Mouse (Mus musculus): ENCODE measurements around the gene Spata4. TPM values are rescaled to one million over a fixed set of nuclear protein-coding genes. Genes with fewer than 3 reads are reported as not detected.
"Not testable (repeated sequence)": the region's sequence is repeated elsewhere in the genome, so short reads cannot be mapped to it uniquely, and the experiment has no call there.

Spata4 gene
- polyA plus RNA-seq, 1 experiment from 2014 or later: 0.11 TPM

- Histone ChIP-seq H3K27me3 (no peaks in the 10 kb centered on the region), H3K9ac (no peak overlapping the region), H3K4me1 (replicated peaks) (peaks cover 8% of the 10 kb centered on the region), H3K9me3 (replicated peaks) (no peaks in the 10 kb centered on the region), H3K27ac (no peak overlapping the region), H3K4me2 (no peak overlapping the region), H3K36me3 (no peaks in the 10 kb centered on the region), H3K4me3 (no peak overlapping the region)
- WGBS: 96% methylated on average over 2 of the region's 2 CpGs
- ATAC-seq (replicated peaks; ENCODE audit: insufficient number of reproducible peaks, insufficient read depth, low FRiP score, low read depth): no peak
Measured at GRCm38 (mm10) chr8:54596940-54597339, 3.6 kb upstream of the Spata4 start.

DNA sequence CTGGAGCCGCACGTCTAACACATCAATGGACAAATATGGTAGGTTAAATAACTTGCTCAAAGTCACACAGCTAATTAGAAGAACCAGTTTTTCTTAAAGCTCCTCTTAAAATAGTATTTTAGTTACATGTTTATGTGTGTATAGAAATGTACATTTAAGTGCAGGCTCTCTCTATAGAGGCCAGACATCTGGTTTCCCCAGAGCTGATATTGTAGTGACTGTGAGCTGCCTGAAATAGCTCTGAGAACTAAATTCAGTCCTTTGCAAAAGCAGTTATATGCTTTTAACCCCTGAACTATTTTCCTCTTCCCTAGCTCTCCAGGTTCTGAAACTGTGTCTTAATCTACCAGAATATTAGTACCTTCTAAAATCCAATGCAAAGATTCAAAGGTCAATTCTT, 3.2 kb upstream of the Spata4 start:
- WGBS: 82% methylated on average over 2 of the region's 2 CpGs
- Histone ChIP-seq H3K9ac (no peak overlapping the region), H3K4me3 (no peak overlapping the region), H3K36me3 (no peaks in the 10 kb centered on the region), H3K27ac (no peak overlapping the region), H3K9me3 (replicated peaks) (no peaks in the 10 kb centered on the region), H3K27me3 (no peaks in the 10 kb centered on the region), H3K4me1 (replicated peaks) (peaks cover 8% of the 10 kb centered on the region), H3K4me2 (no peak overlapping the region)
- no peak for ATAC-seq (replicated peaks; ENCODE audit: insufficient number of reproducible peaks, insufficient read depth, low FRiP score, low read depth)

GRCm38 (mm10) chr8:54603440-54603839, 2.9 kb downstream of the Spata4 start:
- Histone ChIP-seq H3K4me3 (no peak overlapping the region), H3K4me2 (no peak overlapping the region), H3K4me1 (replicated peaks) (peaks cover 10% of the 10 kb centered on the region), H3K9me3 (replicated peaks) (no peaks in the 10 kb centered on the region), H3K9ac (no peak overlapping the region), H3K27me3 (no peaks in the 10 kb centered on the region), H3K36me3 (no peaks in the 10 kb centered on the region), H3K27ac (no peak overlapping the region)
- WGBS: 74% methylated on average over 4 of the region's 4 CpGs
- ATAC-seq (replicated peaks; ENCODE audit: insufficient number of reproducible peaks, insufficient read depth, low FRiP score, low read depth): no peak

GRCm38 (mm10) chr8:54609336-54609735, 8.8 kb downstream of the Spata4 start:
- no peak overlapping the region for H3K4me2 ChIP-seq
- H3K36me3 ChIP-seq: no peaks in the 10 kb centered on the region
- no peaks in the 10 kb centered on the region for H3K27me3 ChIP-seq
- H3K4me3 ChIP-seq: no peak overlapping the region
- H3K9me3 ChIP-seq (replicated peaks): no peaks in the 10 kb centered on the region
- peak overlapping the region; percentile 84 for H3K27ac ChIP-seq
- peaks cover 13% of the 10 kb centered on the region for H3K4me1 ChIP-seq (replicated peaks)
- ATAC-seq (replicated peaks; ENCODE audit: insufficient number of reproducible peaks, insufficient read depth, low FRiP score, low read depth): peak; percentile 85; the same call in 1 of the 2 replicates
- H3K9ac ChIP-seq: no peak overlapping the region
- 31% methylated on average over 2 of the region's 2 CpGs for WGBS

- Histone ChIP-seq H3K4me3 (no peak overlapping the region), H3K9ac (no peak overlapping the region), H3K27me3 (no peaks in the 10 kb centered on the region), H3K27ac (peak overlapping the region; percentile 75), H3K4me1 (replicated peaks) (peaks cover 13% of the 10 kb centered on the region), H3K4me2 (no peak overlapping the region), H3K36me3 (no peaks in the 10 kb centered on the region), H3K9me3 (replicated peaks) (no peaks in the 10 kb centered on the region)
- WGBS: 55% methylated on average over 4 of the region's 4 CpGs
- no peak; the same call in 1 of the 2 replicates for ATAC-seq (replicated peaks; ENCODE audit: insufficient number of reproducible peaks, insufficient read depth, low FRiP score, low read depth)
Measured at GRCm38 (mm10) chr8:54610238-54610637, 9.7 kb downstream of the Spata4 start.

DNA sequence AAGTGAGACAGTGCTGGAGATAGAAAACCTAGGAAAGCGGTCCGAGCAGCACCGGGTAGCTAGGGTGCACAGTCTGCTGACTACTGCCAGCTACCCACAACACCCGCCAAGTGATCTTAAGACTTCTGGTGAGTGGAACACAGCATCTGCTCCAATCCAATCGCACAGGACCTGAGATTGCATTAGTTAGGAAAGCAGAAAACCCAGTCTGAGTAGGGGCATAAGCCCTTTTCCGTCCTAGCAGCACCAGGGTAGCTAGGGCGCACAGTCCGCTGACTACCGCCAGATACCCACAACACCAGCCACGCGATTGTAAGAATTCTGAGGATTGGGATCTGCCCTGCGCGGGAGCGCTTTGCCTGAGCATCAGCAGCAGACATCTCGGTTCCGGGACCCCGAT, 16.1 kb downstream of the Spata4 start:
- H3K27ac ChIP-seq; H3K27me3 ChIP-seq; H3K4me1 ChIP-seq (replicated peaks); H3K4me3 ChIP-seq; H3K36me3 ChIP-seq; H3K9me3 ChIP-seq (replicated peaks); ATAC-seq (replicated peaks; ENCODE audit: insufficient number of reproducible peaks, insufficient read depth, low FRiP score, low read depth); H3K4me2 ChIP-seq; H3K9ac ChIP-seq: not testable (repeated sequence)
- 71% methylated on average over 17 of the region's 17 CpGs for WGBS

DNA sequence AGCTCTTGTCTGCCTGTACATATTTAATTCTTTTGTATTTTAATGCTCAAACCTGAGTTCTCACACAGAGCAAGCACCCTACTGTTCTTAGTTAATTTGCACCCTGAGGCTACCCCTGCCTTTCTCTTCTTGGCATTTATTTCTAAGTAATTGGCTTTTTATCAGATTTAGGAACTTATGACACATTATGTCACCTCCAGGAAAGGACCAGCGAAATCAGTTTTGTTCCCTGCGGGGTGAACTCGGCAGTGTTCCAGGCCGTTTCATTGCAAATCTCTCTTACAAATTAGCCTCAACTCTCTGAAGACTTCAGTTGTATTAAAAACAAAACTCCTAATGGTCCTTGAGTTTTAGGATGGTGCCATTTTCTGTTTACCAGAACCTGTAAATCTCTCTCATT, 38.1 kb downstream of the Spata4 start:
- 0 out of 2 replicates have a peak, but pooled peaks cover 2% of the 10 kb centered on the region for H3K4me1 ChIP-seq (replicated peaks)
- no peaks in the 10 kb centered on the region for H3K9me3 ChIP-seq (replicated peaks)
- no peaks in the 10 kb centered on the region for H3K36me3 ChIP-seq
- H3K4me3 ChIP-seq: no peak overlapping the region
- H3K27me3 ChIP-seq: no peaks in the 10 kb centered on the region
- no peak overlapping the region for H3K27ac ChIP-seq
- H3K9ac ChIP-seq: no peak overlapping the region
- WGBS: 75% methylated on average over 4 of the region's 4 CpGs
- no peak overlapping the region for H3K4me2 ChIP-seq
- no peak for ATAC-seq (replicated peaks; ENCODE audit: insufficient number of reproducible peaks, insufficient read depth, low FRiP score, low read depth)

Other genes starting within 250 kb of the Spata4 start
- gene Asb5, start 71.2 kb upstream of the Spata4 start, polyA plus RNA-seq (2015; fragmentation: Nextera tagmentation; extraction: Ambion mirVana): 4.9 and 5.2 TPM in 2 replicates
- 57.0 and 60.7 TPM in 2 replicates for gene Spcs3, start 70.8 kb upstream of the Spata4 start, polyA plus RNA-seq (2015; fragmentation: Nextera tagmentation; extraction: Ambion mirVana)

Data from heart, embryonic 15.5 days (tissue).